Mouse (Mus musculus) stomach, postnatal 0 days (tissue): ENCODE measurements around the gene Dohh.

Source experiments
- CTCF ChIP-seq: IDR thresholded peaks from 2 replicates; pipeline ENCODE4 v1.5.1; 2016; ENCODE audit warnings: antibody characterized with exemption, low read depth, mild to moderate bottlenecking, moderate library complexity
- EP300 ChIP-seq: optimal IDR thresholded peaks from 2 replicates; pipeline ENCODE3; 2016; ENCODE audit warnings: antibody characterized with exemption

DNA sequence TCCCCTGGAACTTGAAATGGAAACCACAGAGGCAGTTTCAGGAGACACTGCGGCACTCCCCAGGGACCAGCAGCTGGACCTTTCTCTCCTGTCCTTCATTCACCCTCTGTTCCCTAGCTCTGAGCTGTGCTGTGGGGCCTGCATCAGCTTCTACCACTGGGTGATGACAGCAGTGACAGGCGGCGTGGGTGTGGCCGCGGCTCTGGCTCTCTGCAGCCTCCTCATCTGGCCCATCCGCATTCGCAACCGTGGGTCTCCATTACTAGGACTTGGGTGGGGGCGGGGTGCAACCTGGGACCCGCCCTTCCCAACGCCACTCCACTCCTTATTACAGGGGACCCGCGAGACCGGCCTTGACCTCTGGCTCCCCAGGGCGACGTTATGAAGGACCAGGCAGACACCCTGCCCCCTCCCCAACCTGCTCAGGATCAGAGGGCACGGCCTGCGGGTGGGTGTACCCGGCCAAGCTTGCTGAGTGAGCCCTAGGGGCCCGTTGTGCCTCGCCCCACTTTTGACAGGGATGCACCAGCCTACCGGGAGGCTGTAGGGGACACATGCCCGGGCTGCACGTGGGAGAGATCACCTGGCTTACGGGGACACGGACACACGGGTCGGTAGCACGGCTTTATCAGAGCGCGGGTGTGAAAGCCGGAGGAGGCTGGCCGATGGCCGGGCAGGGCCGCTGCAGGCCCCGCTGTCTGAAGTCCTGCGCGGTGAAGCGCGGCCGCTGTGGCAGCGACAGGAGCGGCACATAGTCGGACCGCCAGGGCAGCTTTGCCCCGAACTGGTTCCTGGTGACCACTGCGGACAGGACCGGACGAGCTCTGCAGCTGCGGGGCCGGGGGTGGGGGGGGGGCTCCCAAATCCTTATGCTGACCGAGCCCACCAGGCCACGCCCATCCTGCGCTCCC, 20.5 kb upstream of the Dohh start:
- TF ChIP-seq CTCF (no peak), EP300 (no peak)
